Mouse (Mus musculus) G1E (cell line): Measurements from ENCODE around the gene Rtn4r.

Source experiments
- CTCF ChIP-seq: IDR thresholded peaks from 2 replicates; pipeline ENCODE4 v1.5.1; 2012; ENCODE audit warnings: low read depth, low read length, inconsistent platforms, mixed read lengths
- GATA1 ChIP-seq: IDR thresholded peaks from 2 replicates; pipeline ENCODE4 v1.6.1; 2012; ENCODE audit warnings: borderline replicate concordance, low read length, inconsistent platforms, mixed read lengths
- GATA2 ChIP-seq: IDR thresholded peaks from 2 replicates; pipeline ENCODE4 v1.6.1; 2012; ENCODE audit warnings: low read depth, low read length, inconsistent platforms, borderline replicate concordance
- POLR2AphosphoS5 ChIP-seq: IDR thresholded peaks from 2 replicates; pipeline ENCODE4 v1.6.1; 2012; ENCODE audit warnings: low read depth, low read length, inconsistent platforms; ENCODE audit not compliant: insufficient replicate concordance
- TAL1 ChIP-seq: conservative IDR thresholded peaks from 2 replicates; pipeline ENCODE4 v1.6.1; 2012; ENCODE audit warnings: low read depth, low read length, inconsistent platforms, mixed read lengths

DNA sequence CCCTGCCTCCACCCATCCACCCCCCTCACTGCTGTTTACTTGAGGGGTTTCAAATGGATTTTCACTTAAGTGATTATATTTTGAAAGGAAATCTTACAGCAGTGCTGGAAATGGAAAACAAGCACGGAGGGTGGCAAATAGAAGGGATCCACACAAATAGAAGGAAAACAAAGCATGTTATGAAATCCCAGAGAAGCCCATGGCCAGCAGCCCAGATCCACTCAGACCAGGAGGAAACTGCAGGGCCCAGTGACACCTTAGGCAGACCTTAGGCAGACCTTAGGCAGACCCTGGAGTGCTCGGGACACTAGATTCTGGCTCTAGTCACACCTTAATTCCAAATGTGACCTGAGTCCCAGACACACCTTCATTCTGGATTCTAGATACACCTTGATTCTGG is 63.6 kb downstream of the Rtn4r start:
- TF ChIP-seq CTCF = no peak
- TF ChIP-seq TAL1 = no peak
- TF ChIP-seq GATA1 = no peak
- TF ChIP-seq POLR2AphosphoS5 = no peak
- TF ChIP-seq GATA2 = no peak
